Mouse (Mus musculus) erythroid progenitor cell, adult 5-6 weeks (primary cell): ENCODE measurements around the gene Nelfb. TPM values are rescaled to one million over a fixed set of nuclear protein-coding genes. Genes with fewer than 3 reads are reported as not detected.

Experiments
- ATAC-seq: replicated peaks from 2 replicates; pipeline ENCODE4 v1.8.0; 2016; ENCODE audit warnings: moderate number of reproducible peaks, mild to moderate bottlenecking, moderate TSS enrichment, inconsistent platforms; ENCODE audit not compliant: poor library complexity, low FRiP score, severe bottlenecking
- total RNA-seq, 2 experiments: library from RNA; stranded (forward) in 1 of 2; stranded (reverse) in 1 of 2; fragments of 150-400 nt in 1 of 2; fragments of 186-747, 209-891 nt in 1 of 2; gene quantifications; 2 replicates each; pipeline versions ENCODE4 v1.2.3 to v1.2.4; 2015 to 2017; ENCODE audit warnings: low replicate concordance in 2 of 2

Gene Nelfb
- total RNA-seq, 2 experiments from 2014 or later: 15.2 to 34.4 TPM

- peak; percentile 61 for ATAC-seq
Observed at GRCm38 (mm10) chr2:25180478-25180903, 30.8 kb downstream of the Nelfb start, which contains the start of gene Nrarp. Gene Nrarp (plus strand): TSS chr2:25180758.

- ATAC-seq: no peak
Observed at GRCm38 (mm10) chr2:25179566-25180217, 31.6 kb downstream of the Nelfb start.

GRCm38 (mm10) chr2:25178285-25178972, 32.9 kb downstream of the Nelfb start:
- ATAC-seq: no peak

GRCm38 (mm10) chr2:25177685-25178084, 33.6 kb downstream of the Nelfb start:
- no peak for ATAC-seq

GRCm38 (mm10) chr2:25177076-25177475, 34.2 kb downstream of the Nelfb start:
- ATAC-seq: no peak

- no peak for ATAC-seq
Observed at GRCm38 (mm10) chr2:25176573-25176972, 34.7 kb downstream of the Nelfb start.

GRCm38 (mm10) chr2:25175690-25176078, 35.6 kb downstream of the Nelfb start:
- no peak for ATAC-seq

GRCm38 (mm10) chr2:25174866-25175689, 36.2 kb downstream of the Nelfb start:
- ATAC-seq: no peak

GRCm38 (mm10) chr2:25173821-25174220, 37.5 kb downstream of the Nelfb start:
- no peak for ATAC-seq

- no peak for ATAC-seq
Observed at GRCm38 (mm10) chr2:25172629-25173028, 38.7 kb downstream of the Nelfb start.

GRCm38 (mm10) chr2:25171769-25172153, 39.5 kb downstream of the Nelfb start:
- ATAC-seq: no peak

GRCm38 (mm10) chr2:25171101-25171768, 40.1 kb downstream of the Nelfb start:
- ATAC-seq: no peak

- no peak for ATAC-seq
Observed at GRCm38 (mm10) chr2:25170326-25171100, 40.8 kb downstream of the Nelfb start.

GRCm38 (mm10) chr2:25169778-25170177, 41.5 kb downstream of the Nelfb start:
- no peak for ATAC-seq

- ATAC-seq: no peak
Observed at GRCm38 (mm10) chr2:25168665-25168978, 42.7 kb downstream of the Nelfb start.

- ATAC-seq: peak; percentile 56
Observed at GRCm38 (mm10) chr2:25167919-25168664, 43.2 kb downstream of the Nelfb start.

- ATAC-seq: no peak
Observed at GRCm38 (mm10) chr2:25167481-25167880, 43.8 kb downstream of the Nelfb start.

GRCm38 (mm10) chr2:25157655-25158054, 53.6 kb downstream of the Nelfb start:
- ATAC-seq: peak; percentile 72

GRCm38 (mm10) chr2:25156990-25157389, 54.3 kb downstream of the Nelfb start:
- no peak for ATAC-seq
